Mouse (Mus musculus): ENCODE data around the gene E130114P18Rik. TPM values are rescaled to one million over a fixed set of nuclear protein-coding genes. Genes with fewer than 3 reads are reported as not detected.

Gene E130114P18Rik
- 2.0 TPM for polyA plus RNA-seq (2014; fragmentation: Illumina TruSeq; extraction: RNeasy Lipid Tissue Mini Kit (QIAGEN cat#74804))

DNA sequence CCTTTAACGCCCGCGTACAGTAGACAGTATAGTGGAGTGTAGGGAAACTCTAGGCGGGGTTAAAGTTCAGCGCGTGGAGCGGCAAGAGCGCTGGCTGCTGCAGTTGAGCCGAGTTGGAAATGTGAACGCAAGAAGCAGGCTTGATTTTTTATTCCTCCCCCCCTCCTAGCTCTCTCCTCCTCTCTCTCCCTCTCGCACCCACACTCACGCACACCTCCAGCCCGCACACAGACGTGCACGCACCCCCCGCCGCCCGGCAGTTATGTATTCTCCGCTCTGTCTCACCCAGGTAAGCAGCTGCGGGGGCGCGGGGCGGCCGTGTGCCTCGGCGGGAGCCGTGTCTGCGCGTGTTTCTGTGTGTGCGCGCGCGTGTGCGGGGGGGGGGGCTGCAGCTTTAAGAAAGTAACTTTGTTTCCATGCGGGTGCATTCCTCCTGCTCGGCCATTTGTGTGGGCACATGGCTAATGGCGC is at the start of gene E130114P18Rik:
Gene E130114P18Rik, minus strand, starts transcription at position 373 of the 471 bp plus-strand sequence.

DNA sequence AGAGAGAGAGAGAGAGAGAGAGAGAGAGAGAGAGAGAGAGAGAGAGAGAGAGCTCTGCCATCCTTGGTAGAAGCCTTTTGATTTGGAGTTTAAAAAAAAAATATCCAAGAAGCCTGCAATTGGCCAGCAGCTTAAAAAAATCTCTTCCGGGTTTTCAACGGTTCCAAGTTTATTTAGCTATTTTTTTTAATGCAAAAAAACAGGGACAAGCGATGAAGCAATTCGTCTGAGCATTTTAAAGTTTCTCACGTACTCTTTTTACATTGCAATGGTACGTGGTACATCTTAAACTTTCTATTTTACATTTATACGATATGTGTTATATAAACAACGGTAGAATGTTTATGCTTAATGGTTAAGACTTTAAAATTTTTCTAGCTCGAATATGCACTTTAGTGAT is 5.2 kb downstream of the E130114P18Rik start, which contains the start of gene Nfia:
Gene Nfia, plus strand, starts transcription at position 94 of the 400 bp plus-strand sequence.

Other genes with a start within 250 kb of the E130114P18Rik start
- 73.3 TPM for gene Nfia, start 5.3 kb downstream of the E130114P18Rik start, polyA plus RNA-seq (2014; fragmentation: Illumina TruSeq; extraction: RNeasy Lipid Tissue Mini Kit (QIAGEN cat#74804))